Mouse (Mus musculus): ENCODE data around the gene Fmo3.

DNA sequence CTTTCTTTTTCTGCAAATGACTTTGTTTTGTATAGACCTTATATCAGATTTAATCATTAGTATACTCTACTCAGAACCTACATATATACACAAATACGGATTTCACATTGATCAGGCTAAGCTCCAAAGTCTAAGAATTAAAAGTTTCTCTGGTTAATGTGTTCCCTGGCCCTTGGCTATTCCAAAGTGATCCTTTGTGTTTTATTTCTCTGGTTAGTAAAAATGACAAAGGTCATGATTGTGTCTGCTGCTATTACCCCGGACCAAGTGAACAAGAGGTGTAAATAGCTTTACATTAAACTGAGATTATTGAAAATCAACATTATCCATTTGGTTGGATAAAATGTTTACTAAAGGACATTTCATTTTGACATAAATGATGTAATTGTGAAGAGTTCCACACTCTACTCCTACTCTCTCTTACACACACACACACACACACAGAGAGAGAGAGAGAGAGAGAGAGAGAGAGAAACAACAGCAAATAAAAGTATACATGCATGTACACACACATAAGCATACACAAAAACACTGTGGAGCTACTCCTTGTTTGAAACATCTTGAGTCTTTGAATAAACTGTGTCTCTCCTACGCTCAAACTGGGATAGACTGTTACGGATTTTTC is 69.3 kb downstream of the Fmo3 start:
- TF ChIP-seq CTCF (IDR thresholded peaks at IDR 0.05; ENCODE audit: borderline replicate concordance, extremely low read depth, insufficient read depth, insufficient read length) (no peak), POLR2A (IDR thresholded peaks at IDR 0.05; ENCODE audit: borderline replicate concordance, extremely low read depth, insufficient read depth, insufficient read length, poor library complexity, severe bottlenecking) (no peak)

Measured in brain, embryonic 14.5 days (tissue).